Mouse (Mus musculus): ENCODE data around the gene Cdk19.
A peak's percentile ranks its signal among the peaks of the same experiment; 100 is the strongest.

Cdk19 gene

DNA sequence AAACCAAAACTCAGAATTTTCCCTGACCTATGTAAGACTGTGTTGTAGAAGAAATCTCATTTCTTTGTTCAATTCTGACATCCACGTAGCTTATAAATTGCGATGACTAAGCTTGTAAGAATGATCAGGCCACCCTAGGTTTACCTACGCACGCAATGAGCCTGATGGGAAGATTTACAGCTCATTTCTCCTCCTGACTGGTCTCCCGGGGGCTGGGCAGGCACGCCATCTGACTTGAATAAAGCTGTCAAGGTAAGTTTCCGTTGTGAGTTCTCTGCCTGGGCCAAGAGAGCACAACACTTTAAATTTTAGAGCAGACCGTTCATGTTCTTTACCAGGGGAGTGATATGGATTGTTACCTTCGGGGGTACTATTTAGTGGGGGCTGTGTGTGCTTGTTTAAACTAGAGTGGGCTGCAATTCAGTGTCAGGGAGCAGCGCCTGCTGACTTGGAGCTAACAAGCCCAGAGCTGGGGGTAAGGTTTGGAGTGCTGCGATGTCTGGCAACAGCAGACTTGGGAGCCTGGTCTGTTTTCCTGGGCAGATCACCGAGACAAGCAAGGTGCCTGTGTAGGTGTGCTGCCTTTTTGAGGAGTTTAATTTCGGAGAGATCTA lies at the start of gene Cdk19:
Gene Cdk19, plus strand, starts transcription at position 214 of the 614 bp plus-strand sequence.
- DNase-seq (ENCODE audit: low spot score in 2 of 2) = no peak

DNA sequence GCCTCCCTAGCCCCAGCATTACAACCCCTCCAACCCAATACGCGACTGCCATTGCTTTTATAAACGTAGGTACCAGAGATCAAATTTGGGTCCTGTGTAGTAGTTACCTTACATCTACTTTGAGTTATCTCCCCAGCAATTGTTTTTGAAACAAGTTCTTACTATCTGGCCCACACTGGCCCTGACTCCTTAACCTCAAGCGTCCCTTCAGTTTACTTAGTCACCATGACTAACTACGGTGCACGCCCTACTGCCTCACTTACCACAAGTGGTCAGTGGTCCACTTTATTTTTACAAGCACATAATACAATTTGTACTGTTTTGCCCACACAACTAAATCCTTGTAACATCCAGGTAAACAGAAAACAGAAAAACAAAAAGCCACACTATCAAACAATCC lies 46.7 kb upstream of the Cdk19 start:
- DNase-seq (ENCODE audit: low spot score in 2 of 2) = no peak

DNA sequence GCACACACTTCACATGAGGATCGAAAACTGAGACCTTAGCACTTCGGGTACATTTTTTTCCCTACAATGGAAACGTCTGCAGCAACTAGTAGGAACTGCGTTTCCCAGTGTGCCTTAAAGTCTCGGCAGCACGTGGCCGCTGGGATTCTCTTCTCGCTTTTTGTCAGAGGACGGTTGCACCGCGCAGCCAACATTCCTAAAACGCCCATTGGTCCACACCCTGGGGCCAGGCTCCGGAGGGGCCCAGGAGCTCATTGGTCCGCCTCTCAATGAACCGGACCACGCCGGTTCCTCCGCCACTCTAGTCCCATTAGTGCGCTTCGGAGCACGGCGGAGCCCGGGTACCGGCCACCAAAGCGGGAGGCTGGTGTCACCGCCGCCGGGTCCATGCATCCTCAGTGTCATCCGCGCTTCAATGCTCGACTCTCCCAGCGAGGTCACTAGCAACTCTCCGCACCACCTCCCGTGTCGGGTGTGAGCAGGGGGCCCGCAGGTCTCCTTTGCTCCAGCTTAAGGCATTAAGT lies 38.7 kb upstream of the Cdk19 start:
- peak; percentile 92 to 95 for DNase-seq (ENCODE audit: low spot score in 2 of 2)

GRCm38 (mm10) chr10:40301181-40302075 lies 37.9 kb upstream of the Cdk19 start:
- DNase-seq (ENCODE audit: low spot score in 2 of 2) = peak; percentile 37 to 42

- peak; percentile 100 for DNase-seq (ENCODE audit: low spot score in 2 of 2)
Measured at GRCm38 (mm10) chr10:40302140-40302985, 37.0 kb upstream of the Cdk19 start, which contains the start of gene Amd1. Gene Amd1, minus strand, starts transcription at chr10:40302186.

DNA sequence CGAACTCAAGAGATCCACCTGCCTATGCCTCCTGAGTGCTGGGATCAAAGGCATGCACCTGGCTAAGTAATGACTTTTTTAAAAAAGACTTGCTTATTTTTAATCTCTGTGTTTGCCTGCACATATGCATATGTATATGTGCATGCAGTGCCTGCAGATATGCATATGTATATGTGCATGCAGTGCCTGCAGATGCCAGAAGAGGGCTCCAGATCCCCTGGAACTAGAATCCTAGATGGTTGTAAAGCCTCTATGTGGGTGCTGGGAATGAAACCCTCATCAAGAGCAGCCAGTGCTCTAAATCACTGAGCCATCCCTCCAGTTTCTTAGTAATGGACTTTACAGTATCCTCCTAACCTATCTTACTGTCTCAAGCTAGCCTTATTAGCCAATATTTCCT lies 33.4 kb upstream of the Cdk19 start:
- no peak for DNase-seq (ENCODE audit: low spot score in 2 of 2)

DNA sequence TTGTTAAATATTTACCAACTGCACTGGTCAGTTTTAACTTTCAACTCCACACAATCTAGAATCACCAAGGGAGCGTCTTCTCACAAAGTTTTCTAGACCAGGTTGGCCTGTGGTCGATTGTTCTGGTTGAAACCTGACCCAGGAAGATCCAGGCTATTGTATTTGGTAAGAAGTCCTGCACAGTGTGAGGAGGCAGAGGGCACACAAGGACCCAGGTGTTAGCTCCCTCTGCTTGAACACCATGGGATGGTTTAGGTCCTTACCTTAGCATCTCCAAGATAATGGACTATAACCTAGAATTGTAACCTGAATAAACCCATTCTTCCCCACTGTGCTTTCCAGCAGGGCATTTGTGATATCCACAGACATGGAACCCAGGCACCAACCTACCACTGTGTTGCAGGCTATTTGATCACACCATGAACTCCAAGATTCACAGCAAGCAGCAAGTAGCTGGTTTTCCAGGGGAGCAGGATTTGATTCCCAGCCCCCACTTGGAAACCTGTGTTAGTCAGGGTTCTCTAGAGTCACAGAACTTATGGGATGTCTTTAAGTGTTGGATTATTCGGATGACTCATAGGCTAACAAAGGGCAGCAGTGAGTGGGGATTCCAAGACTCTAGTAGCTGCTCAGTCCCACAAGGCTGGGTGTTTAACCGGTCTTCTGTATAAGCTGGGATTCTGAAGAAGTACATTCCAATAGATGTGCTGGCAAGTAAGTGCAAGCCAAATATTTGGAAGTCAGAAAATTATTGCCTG lies 31.4 kb upstream of the Cdk19 start:
- no peak for DNase-seq (ENCODE audit: low spot score in 2 of 2)

GRCm38 (mm10) chr10:40309884-40310635 lies 29.3 kb upstream of the Cdk19 start:
- DNase-seq (ENCODE audit: low spot score in 2 of 2) = no peak

GRCm38 (mm10) chr10:40312781-40313180 lies 26.6 kb upstream of the Cdk19 start:
- DNase-seq (ENCODE audit: low spot score in 2 of 2) = no peak

GRCm38 (mm10) chr10:40316841-40317585 lies 22.4 kb upstream of the Cdk19 start:
- no peak for DNase-seq (ENCODE audit: low spot score in 2 of 2)

- DNase-seq (ENCODE audit: low spot score in 2 of 2) = no peak
Measured at GRCm38 (mm10) chr10:40320306-40320705, 19.1 kb upstream of the Cdk19 start.

- no peak for DNase-seq (ENCODE audit: low spot score in 2 of 2)
Measured at GRCm38 (mm10) chr10:40328004-40328551, 11.3 kb upstream of the Cdk19 start.

DNA sequence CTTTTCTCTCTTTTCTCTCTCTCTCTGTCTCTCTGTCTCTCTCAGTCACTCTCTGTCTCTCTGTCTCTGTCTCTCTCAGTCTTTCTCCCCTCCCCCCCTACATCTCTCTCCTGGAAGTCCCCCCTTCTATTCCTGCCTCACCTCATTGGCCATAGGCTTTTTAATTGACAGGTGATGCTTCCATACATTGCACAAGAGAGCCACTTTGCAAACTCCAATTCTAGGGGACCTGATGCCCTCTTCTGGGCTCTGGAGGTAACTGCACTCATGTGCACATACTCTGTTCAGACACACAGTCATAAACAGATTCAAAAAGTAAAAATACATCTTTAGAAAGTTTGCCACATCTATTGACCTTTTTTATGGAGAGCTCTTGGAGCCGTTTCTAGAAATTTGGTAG lies 9.1 kb upstream of the Cdk19 start:
- DNase-seq (ENCODE audit: low spot score in 2 of 2) = no peak

DNA sequence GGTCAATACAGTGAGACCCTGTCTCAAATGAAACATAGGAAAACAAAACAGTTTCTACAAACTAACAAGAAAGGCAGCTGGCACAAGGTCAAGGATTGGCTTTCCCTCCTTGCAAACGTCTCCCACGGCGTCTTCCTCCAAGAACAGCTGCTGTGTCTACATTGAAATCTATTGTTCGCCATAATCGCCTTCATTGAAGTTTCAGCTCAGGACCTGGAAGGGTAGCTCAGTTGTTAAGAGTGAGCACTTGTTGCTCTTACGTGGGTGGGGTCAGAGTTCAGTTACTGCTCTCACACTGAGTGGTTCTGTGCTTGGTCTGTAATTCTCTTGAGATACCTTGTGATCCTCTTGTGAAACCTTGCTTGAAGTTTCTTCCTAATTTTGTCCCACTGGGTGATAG lies 6.5 kb upstream of the Cdk19 start:
- DNase-seq (ENCODE audit: low spot score in 2 of 2) = no peak

GRCm38 (mm10) chr10:40342036-40342435 lies 2.7 kb downstream of the Cdk19 start:
- DNase-seq (ENCODE audit: low spot score in 2 of 2) = no peak

DNA sequence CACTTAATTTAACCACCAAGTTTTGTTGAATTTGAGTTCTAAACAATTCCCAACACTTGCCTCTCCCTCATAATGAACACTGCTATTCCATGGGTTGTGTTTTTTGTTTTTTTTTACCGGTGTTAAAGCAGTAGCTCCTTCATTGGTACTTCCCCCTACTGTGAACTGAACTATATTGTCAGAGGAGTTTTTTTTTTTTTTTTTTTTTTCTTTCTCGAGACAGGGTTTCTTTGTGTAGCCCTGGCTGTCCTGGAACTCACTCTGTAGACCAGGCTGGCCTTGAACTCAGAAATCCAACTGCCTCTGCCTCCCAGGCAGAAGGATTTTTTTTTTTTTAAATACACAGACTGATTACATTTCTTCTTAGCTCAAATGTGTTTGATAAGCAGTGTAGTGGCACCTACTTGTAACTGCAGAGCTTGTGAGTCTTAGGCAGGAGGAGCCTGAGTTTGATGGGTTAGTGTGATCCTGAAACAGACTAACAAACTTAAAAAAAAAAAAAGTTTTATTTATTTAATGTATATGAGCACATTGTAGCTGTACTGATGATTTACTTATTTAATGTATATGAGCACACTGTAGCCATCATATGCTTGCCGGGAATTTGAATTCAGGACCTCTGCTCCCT lies 7.5 kb downstream of the Cdk19 start:
- DNase-seq (ENCODE audit: low spot score in 2 of 2) = no peak

- DNase-seq (ENCODE audit: low spot score in 2 of 2) = no peak
Measured at GRCm38 (mm10) chr10:40347461-40347954, 8.1 kb downstream of the Cdk19 start.
